Mouse (Mus musculus): ENCODE results near the gene Osbpl10. TPM values are rescaled to one million over a fixed set of nuclear protein-coding genes. Genes with fewer than 3 reads are reported as not detected.

The Osbpl10 gene
- polyA plus RNA-seq, 1 experiment: not detected

DNA sequence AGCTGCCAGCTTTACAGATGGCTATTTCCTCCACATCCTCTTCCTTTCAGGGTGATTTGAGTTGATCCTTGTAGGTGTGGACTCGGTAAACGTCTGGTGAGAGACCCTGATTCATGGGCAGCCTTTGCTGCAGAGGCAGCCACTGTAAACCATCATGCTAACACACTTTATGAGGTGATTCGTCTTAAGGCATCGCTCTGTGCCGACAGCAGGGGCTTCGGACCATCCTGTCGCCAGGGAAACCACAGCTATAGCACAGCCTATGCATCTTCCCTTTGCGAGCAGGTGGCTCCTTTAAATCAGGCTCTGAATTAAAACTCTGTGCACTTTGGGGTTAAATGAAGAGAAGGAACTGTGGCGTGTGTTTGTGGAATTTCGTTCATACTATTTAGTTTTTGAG lies 138.9 kb downstream of the Osbpl10 start:
- no peak overlapping the region for H3K27ac ChIP-seq (ENCODE audit: insufficient read depth, low read depth, low read length)
- 0 out of 2 replicates have a peak, but pooled peaks cover 5% of the 10 kb centered on the region for H3K4me1 ChIP-seq (ENCODE audit: control insufficient read depth, insufficient read depth, low read length)
- TF ChIP-seq CTCF (IDR thresholded peaks at IDR 0.05; ENCODE audit: insufficient read depth, low read depth, low read length) (no peak), POLR2A (IDR thresholded peaks at IDR 0.05; ENCODE audit: insufficient read depth, low read depth, low read length) (no peak)
- WGBS: 80% methylated on average over 10 of the region's 10 CpGs
- no peak overlapping the region for H3K4me3 ChIP-seq (ENCODE audit: insufficient read depth, low read depth, low read length)

DNA sequence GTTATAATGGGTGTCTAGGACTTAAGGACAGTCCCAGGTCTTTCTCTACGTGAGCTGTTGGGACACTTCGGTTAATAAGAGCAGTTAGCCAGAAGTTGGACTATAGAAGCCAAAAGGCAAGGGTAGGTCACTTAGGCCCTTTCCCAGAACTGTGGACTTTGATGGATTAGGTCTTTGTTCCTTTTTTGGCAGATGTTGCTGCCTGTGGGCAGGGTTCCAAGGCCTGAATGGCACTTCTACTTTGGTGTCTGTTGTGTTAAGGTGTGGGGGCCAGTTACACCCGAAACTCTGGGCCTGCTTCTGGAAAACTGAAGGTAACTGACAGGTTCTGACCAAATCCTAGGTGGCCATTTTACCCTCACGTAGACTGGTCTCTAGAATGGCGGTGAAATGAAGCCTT lies 141.9 kb downstream of the Osbpl10 start:
- Histone ChIP-seq H3K27ac (ENCODE audit: insufficient read depth, low read depth, low read length) (no peak overlapping the region), H3K4me3 (ENCODE audit: insufficient read depth, low read depth, low read length) (no peak overlapping the region), H3K4me1 (ENCODE audit: control insufficient read depth, insufficient read depth, low read length) (0 out of 2 replicates have a peak, but pooled peaks cover 5% of the 10 kb centered on the region)
- no peak for TF ChIP-seq POLR2A (IDR thresholded peaks at IDR 0.05; ENCODE audit: insufficient read depth, low read depth, low read length)
- TF ChIP-seq CTCF (IDR thresholded peaks at IDR 0.05; ENCODE audit: insufficient read depth, low read depth, low read length): no peak
- WGBS: 76% methylated on average over 5 of the region's 5 CpGs

- Histone ChIP-seq H3K27ac (ENCODE audit: insufficient read depth, low read depth, low read length) (no peak overlapping the region), H3K4me1 (ENCODE audit: control insufficient read depth, insufficient read depth, low read length) (0 out of 2 replicates have a peak, but pooled peaks cover 5% of the 10 kb centered on the region), H3K4me3 (ENCODE audit: insufficient read depth, low read depth, low read length) (no peak overlapping the region)
- 61% methylated on average over 17 of the region's 17 CpGs for WGBS
- TF ChIP-seq CTCF (IDR thresholded peaks at IDR 0.05; ENCODE audit: insufficient read depth, low read depth, low read length): no peak
- no peak for TF ChIP-seq POLR2A (IDR thresholded peaks at IDR 0.05; ENCODE audit: insufficient read depth, low read depth, low read length)
Observed at GRCm38 (mm10) chr9:115120678-115121224, 142.4 kb downstream of the Osbpl10 start.

- 79% methylated on average over 10 of the region's 10 CpGs for WGBS
- H3K27ac ChIP-seq (ENCODE audit: insufficient read depth, low read depth, low read length): no peak overlapping the region
- TF ChIP-seq CTCF (IDR thresholded peaks at IDR 0.05; ENCODE audit: insufficient read depth, low read depth, low read length): no peak
- TF ChIP-seq POLR2A (IDR thresholded peaks at IDR 0.05; ENCODE audit: insufficient read depth, low read depth, low read length): no peak
- H3K4me3 ChIP-seq (ENCODE audit: insufficient read depth, low read depth, low read length): no peak overlapping the region
- no peaks in the 10 kb centered on the region for H3K4me1 ChIP-seq (ENCODE audit: control insufficient read depth, insufficient read depth, low read length)
Observed at GRCm38 (mm10) chr9:115127342-115127741, 149.0 kb downstream of the Osbpl10 start.

DNA sequence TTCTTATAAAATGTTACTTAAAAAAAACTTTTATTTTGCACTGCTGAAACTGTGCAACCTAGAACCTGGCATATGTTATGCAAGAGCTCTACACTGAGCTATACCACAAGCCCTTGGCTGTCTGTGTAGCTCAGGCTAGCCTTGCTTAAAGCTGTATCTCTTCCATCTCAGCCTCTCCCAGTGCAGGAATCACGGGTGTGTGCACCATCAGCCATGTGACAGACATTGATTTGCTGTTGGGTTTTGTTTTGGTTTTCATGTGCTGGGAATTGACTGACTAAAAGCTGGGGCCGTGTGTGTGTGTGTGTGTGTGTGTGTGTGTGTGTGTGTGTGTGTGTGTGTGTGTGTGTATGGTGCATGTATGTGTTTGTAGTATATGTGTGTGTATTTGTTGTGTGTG lies 155.6 kb downstream of the Osbpl10 start:
- no peak overlapping the region for H3K27ac ChIP-seq (ENCODE audit: insufficient read depth, low read depth, low read length)
- TF ChIP-seq POLR2A (IDR thresholded peaks at IDR 0.05; ENCODE audit: insufficient read depth, low read depth, low read length) (no peak), CTCF (IDR thresholded peaks at IDR 0.05; ENCODE audit: insufficient read depth, low read depth, low read length) (no peak)
- H3K4me3 ChIP-seq (ENCODE audit: insufficient read depth, low read depth, low read length): no peak overlapping the region
- WGBS: 76% methylated on average over 2 of the region's 2 CpGs
- H3K4me1 ChIP-seq (ENCODE audit: control insufficient read depth, insufficient read depth, low read length): no peaks in the 10 kb centered on the region

DNA sequence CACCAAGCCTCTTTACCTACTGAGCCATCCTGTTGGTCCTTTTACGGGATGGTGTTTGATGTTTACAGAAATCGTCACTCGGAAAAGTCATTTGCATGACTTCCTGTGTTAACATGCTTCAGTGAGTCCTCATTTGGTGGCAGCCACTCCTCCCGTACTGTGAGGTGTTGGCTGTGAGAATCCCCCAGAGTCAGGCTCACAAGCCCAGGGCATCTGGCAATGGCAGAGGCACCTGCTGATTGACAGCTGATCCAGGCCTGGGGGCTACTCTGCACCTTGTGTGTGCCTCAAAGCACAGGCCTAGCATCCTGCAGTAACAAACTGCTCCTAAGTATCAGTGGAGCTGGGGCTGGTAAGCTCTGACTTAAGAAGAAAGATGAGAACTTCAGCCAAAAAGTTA lies 156.4 kb downstream of the Osbpl10 start:
- 73% methylated on average over 4 of the region's 4 CpGs for WGBS
- no peak overlapping the region for H3K4me3 ChIP-seq (ENCODE audit: insufficient read depth, low read depth, low read length)
- no peak overlapping the region for H3K27ac ChIP-seq (ENCODE audit: insufficient read depth, low read depth, low read length)
- no peak for TF ChIP-seq CTCF (IDR thresholded peaks at IDR 0.05; ENCODE audit: insufficient read depth, low read depth, low read length)
- TF ChIP-seq POLR2A (IDR thresholded peaks at IDR 0.05; ENCODE audit: insufficient read depth, low read depth, low read length): no peak
- no peaks in the 10 kb centered on the region for H3K4me1 ChIP-seq (ENCODE audit: control insufficient read depth, insufficient read depth, low read length)

DNA sequence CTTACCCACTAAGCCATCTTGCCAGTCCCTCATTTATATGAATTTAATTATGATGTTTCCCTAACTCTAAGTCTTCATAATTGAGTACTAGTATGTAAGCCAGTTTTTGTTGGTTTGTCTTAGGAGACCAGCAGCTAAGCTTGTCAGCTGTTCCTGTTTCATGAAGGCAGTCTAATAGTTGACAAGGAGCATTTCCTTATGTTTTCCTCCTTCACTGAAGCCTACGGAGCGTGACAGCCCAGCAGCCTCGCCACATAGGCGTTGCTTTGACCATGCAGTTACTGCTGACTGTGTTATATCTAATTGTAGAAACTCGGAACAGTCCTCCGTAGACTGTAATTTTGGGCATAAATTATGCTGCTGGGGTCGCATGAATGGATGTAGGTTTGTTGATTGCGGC lies 157.0 kb downstream of the Osbpl10 start:
- WGBS: 72% methylated on average over 8 of the region's 8 CpGs
- no peaks in the 10 kb centered on the region for H3K4me1 ChIP-seq (ENCODE audit: control insufficient read depth, insufficient read depth, low read length)
- TF ChIP-seq POLR2A (IDR thresholded peaks at IDR 0.05; ENCODE audit: insufficient read depth, low read depth, low read length) (no peak), CTCF (IDR thresholded peaks at IDR 0.05; ENCODE audit: insufficient read depth, low read depth, low read length) (no peak)
- H3K4me3 ChIP-seq (ENCODE audit: insufficient read depth, low read depth, low read length): no peak overlapping the region
- H3K27ac ChIP-seq (ENCODE audit: insufficient read depth, low read depth, low read length): no peak overlapping the region

DNA sequence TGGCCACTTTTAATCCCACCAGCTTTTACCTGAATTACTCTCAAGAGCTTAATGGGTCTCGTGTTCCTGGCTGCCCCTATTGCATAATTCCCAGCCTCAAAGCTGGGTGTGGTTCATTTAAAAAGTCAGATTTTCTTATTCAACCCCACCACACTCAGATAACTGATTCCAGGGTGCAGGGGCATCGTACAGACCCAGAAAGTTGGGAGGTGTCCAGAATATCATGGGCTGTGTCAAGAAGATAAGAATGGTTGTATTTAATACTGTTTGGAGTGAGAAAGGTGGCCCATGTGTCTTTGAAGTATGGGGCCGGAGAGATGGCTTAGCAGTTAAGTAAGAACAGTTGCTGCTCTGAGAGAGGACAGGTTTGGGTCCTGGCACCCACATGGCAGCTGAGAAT lies 159.5 kb downstream of the Osbpl10 start:
- TF ChIP-seq CTCF (IDR thresholded peaks at IDR 0.05; ENCODE audit: insufficient read depth, low read depth, low read length): no peak
- no peak for TF ChIP-seq POLR2A (IDR thresholded peaks at IDR 0.05; ENCODE audit: insufficient read depth, low read depth, low read length)
- 87% methylated on average over 3 of the region's 3 CpGs for WGBS
- H3K4me1 ChIP-seq (ENCODE audit: control insufficient read depth, insufficient read depth, low read length): no peaks in the 10 kb centered on the region

DNA sequence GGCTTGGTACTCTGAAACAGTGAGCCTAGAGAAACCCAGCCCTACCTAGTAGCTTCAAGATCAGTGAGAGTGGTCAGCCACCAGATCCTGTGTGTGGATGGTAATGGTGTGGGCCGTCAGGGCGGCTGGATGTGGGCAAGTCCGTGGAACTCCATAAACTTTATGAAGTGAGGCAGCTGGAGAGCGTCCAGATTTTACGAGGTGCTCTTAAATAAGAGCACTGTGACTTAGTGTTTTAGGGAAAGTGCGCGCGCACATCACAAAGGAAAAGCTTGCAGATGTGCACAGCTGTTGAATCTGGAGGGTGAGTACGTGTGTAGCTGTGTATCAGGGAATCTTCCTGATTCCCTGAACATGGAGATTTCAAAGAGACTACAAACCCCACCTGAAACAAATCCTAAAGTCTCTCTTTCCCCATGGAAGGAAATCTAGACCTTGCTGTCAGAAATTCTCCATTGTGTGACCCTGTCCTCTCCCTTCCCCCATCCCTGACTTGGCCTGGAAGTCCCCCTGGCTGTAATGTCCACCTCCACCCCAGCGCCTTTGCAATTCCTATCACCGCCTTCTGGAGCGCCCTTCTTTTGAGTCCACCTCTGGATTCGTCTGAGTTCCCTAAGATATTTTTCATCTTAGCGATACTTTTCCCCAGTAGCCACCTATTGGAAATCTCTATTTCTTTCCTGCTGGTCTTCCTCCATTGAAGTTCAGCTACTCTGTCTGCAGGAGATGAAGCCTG lies 161.4 kb downstream of the Osbpl10 start:
- Histone ChIP-seq H3K27ac (ENCODE audit: insufficient read depth, low read depth, low read length) (no peak overlapping the region), H3K4me3 (ENCODE audit: insufficient read depth, low read depth, low read length) (no peak overlapping the region), H3K4me1 (ENCODE audit: control insufficient read depth, insufficient read depth, low read length) (no peaks in the 10 kb centered on the region)
- 87% methylated on average over 14 of the region's 14 CpGs for WGBS
- TF ChIP-seq CTCF (IDR thresholded peaks at IDR 0.05; ENCODE audit: insufficient read depth, low read depth, low read length): no peak

More for the DNA sequence above, 159.5 kb downstream of the Osbpl10 start:
- Histone ChIP-seq H3K4me3 (ENCODE audit: insufficient read depth, low read depth, low read length) (no peak overlapping the region), H3K27ac (ENCODE audit: insufficient read depth, low read depth, low read length) (no peak overlapping the region)
